Mouse (Mus musculus) myocyte (in vitro differentiated cells): ENCODE measurements around the gene Prune1.

Experiments
- CEBPB ChIP-seq: IDR thresholded peaks from 2 replicates; pipeline ENCODE4 v1.6.1; 2011; ENCODE audit warnings: mild to moderate bottlenecking, moderate library complexity; ENCODE audit not compliant: poor library complexity, insufficient read depth, severe bottlenecking
- E2F4 ChIP-seq: IDR thresholded peaks from one replicate; pipeline ENCODE4 v1.6.1; 2011; ENCODE audit warnings: mild to moderate bottlenecking, control low read depth, moderate library complexity; ENCODE audit not compliant: insufficient read depth

DNA sequence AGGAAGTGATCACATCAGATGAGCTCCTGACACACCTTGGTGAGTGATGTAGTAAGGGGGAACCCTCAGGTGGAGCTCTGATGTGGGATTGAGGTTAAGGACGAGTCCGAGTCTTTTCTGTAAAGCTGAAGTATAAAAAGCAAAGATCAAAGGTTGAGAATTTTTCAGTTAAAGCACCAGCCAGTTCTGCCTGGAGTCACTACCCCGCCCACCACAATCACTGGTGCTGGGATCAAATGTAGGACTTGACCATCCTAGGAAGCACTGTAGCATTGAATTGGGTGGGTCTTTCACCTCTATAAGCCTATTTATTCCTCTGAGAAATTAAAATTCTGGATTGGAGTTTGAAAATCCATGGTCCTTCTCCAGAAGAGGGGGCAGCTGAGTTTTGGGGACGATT, 9.2 kb upstream of the Prune1 start:
- TF ChIP-seq E2F4 (no peak), CEBPB (no peak)
